In the genomic region with DNA sequence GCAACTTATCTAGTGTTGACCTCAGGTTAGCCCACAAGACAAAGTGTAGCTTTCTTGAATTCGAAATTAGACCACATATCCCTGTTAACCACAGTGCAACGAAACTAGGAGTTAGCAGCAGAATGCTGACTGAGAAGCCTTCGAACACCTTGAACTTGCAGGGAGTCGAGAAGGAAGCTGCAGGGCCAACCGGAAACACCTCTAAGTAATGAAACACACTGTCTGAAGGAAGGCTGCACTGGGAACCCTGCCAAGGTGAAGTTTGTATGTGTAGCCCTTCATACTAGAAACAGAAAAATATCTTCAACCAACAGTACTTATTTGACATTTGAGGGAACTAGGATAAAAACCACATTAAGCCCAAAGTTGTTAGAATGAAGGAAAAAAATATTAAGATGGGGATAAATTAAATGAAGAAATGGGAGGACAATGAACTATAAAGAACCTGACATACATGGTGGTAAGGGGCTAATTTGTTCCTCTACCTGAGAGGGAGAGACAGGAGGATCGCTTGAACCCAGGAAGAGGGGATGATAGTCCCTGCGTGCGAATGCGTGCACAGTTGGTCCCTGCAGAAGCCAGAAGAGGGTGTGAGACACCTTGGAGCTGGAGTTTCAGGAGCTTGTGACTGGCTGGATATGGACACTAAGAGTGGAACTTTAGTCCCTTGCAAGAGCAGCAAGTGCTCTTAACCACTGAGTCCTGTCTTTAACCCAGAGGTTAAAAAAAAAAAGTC, we compare ENCODE assay signal across 14 mouse cellular contexts.
DNase-seq lines count a peak whose midpoint lies in the region; ATAC-seq and TF ChIP-seq lines count a peak whose summit lies in the region.
"Had no signal": no experiment of that assay in that cellular context is flagged by ENCODE, and none has a peak within 500 bp of the region (broad histone marks: within the 10 kb centered on the region; RNA-seq: fewer than 3 reads in every experiment).

No protein-coding gene starts in this region.

- no peak overlapping the region for H3K4me3 ChIP-seq in hindbrain, postnatal 0 days (ENCODE audit: low read length)
- no peak overlapping the region for H3K4me3 ChIP-seq in hindbrain, embryonic 14.5 days (replicated peaks; ENCODE audit: low read length)
- H3K4me3 ChIP-seq in stomach, postnatal 0 days (ENCODE audit: low read depth, low read length), result no peak overlapping the region
- H3K4me3 ChIP-seq: heart, embryonic 12.5 days; hindbrain, embryonic 10.5 days; kidney, embryonic 15.5 days; neural tube, embryonic 15.5 days had no signal

- TF ChIP-seq CTCF in hindbrain, postnatal 0 days (IDR thresholded peaks at IDR 0.05; ENCODE audit: low read depth), result peak; percentile 29; the same call in 1 of the 2 replicates
- TF ChIP-seq CTCF in stomach, postnatal 0 days (IDR thresholded peaks at IDR 0.05; ENCODE audit: low read depth), result peak; percentile 25

- H3K36me3 ChIP-seq in hindbrain, postnatal 0 days (ENCODE audit: insufficient read depth, low read length), result no peaks in the 10 kb centered on the region
- no peaks in the 10 kb centered on the region for H3K36me3 ChIP-seq in hindbrain, embryonic 14.5 days (replicated peaks; ENCODE audit: control insufficient read depth, insufficient read depth)
- H3K36me3 ChIP-seq in stomach, postnatal 0 days (ENCODE audit: control insufficient read depth, insufficient read depth, low read length), result no peaks in the 10 kb centered on the region
- H3K36me3 ChIP-seq: heart, embryonic 12.5 days; hindbrain, embryonic 10.5 days; kidney, embryonic 15.5 days; neural tube, embryonic 15.5 days had no signal

- no peak for DNase-seq in hindbrain, postnatal 0 days (ENCODE audit: low spot score)
- no peak for DNase-seq in hindbrain, embryonic 14.5 days (ENCODE audit: low spot score)
- peak; percentile 13 for DNase-seq in thymus, postnatal 25 days
- no peak for DNase-seq in thymus, postnatal 4 days
- DNase-seq in cerebellum, postnatal 36 days, result peak; percentile 12 to 29
- no peak for DNase-seq in stomach, postnatal 0 days (ENCODE audit: low spot score)
- no peak for DNase-seq in urinary bladder, adult 18-20 months (ENCODE audit: low spot score in 2 of 2)
- no peak for DNase-seq in kidney, postnatal 36 days
- DNase-seq: gastrocnemius, postnatal 10 days; lung, adult 18-20 months had no signal

- no peak overlapping the region for H3K4me2 ChIP-seq in hindbrain, postnatal 0 days (ENCODE audit: low read depth, low read length)
- no peak overlapping the region for H3K4me2 ChIP-seq in hindbrain, embryonic 14.5 days (replicated peaks)
- H3K4me2 ChIP-seq in stomach, postnatal 0 days (replicated peaks; ENCODE audit: low read depth), result no peak overlapping the region
- H3K4me2 ChIP-seq: heart, embryonic 12.5 days; kidney, embryonic 15.5 days; neural tube, embryonic 15.5 days had no signal

- no peak for ATAC-seq in hindbrain, postnatal 0 days
- ATAC-seq in hindbrain, embryonic 14.5 days (ENCODE audit: low FRiP score), result no peak
- no peak for ATAC-seq in stomach, postnatal 0 days (ENCODE audit: low FRiP score, low TSS enrichment)

- H3K9ac ChIP-seq in hindbrain, postnatal 0 days (replicated peaks; ENCODE audit: low read length), result no peak overlapping the region
- H3K9ac ChIP-seq in hindbrain, embryonic 14.5 days, result no peak overlapping the region
- H3K9ac ChIP-seq in stomach, postnatal 0 days (ENCODE audit: low read length), result no peak overlapping the region
- H3K9ac ChIP-seq: heart, embryonic 12.5 days; kidney, embryonic 15.5 days; neural tube, embryonic 15.5 days had no signal

- WGBS in hindbrain, postnatal 0 days, result 69% methylated on average over 9 of the region's 9 CpGs
- 84% methylated on average over 9 of the region's 9 CpGs for WGBS in hindbrain, embryonic 14.5 days
- 73% methylated on average over 9 of the region's 9 CpGs for WGBS in stomach, postnatal 0 days

- no peak overlapping the region for H3K27ac ChIP-seq in hindbrain, postnatal 0 days
- H3K27ac ChIP-seq in hindbrain, embryonic 14.5 days, result no peak overlapping the region
- H3K27ac ChIP-seq in stomach, postnatal 0 days (replicated peaks), result no peak overlapping the region
- H3K27ac ChIP-seq: hindbrain, embryonic 10.5 days; kidney, embryonic 15.5 days; neural tube, embryonic 15.5 days had no signal

- no peaks in the 10 kb centered on the region for H3K4me1 ChIP-seq in hindbrain, postnatal 0 days (ENCODE audit: insufficient read depth, low read length)
- 0 out of 2 replicates have a peak, but pooled peaks cover 3% of the 10 kb centered on the region for H3K4me1 ChIP-seq in hindbrain, embryonic 14.5 days (replicated peaks; ENCODE audit: control insufficient read depth, insufficient read depth, low read length)
- no peaks in the 10 kb centered on the region for H3K4me1 ChIP-seq in stomach, postnatal 0 days (replicated peaks; ENCODE audit: control insufficient read depth, insufficient read depth)
- H3K4me1 ChIP-seq: heart, embryonic 12.5 days; kidney, embryonic 15.5 days; neural tube, embryonic 15.5 days had no signal

- no peak for TF ChIP-seq EP300 in stomach, postnatal 0 days (optimal IDR thresholded peaks at IDR 0.05)

- H3K9me3 ChIP-seq in hindbrain, postnatal 0 days (ENCODE audit: low read length), result no peaks in the 10 kb centered on the region
- no peaks in the 10 kb centered on the region for H3K9me3 ChIP-seq in hindbrain, embryonic 14.5 days (ENCODE audit: control insufficient read depth, low read length)
- H3K9me3 ChIP-seq in stomach, postnatal 0 days (ENCODE audit: control insufficient read depth, low read length), result no peaks in the 10 kb centered on the region
- H3K9me3 ChIP-seq: heart, embryonic 12.5 days; hindbrain, embryonic 10.5 days; kidney, embryonic 15.5 days; neural tube, embryonic 15.5 days had no signal

- no peaks in the 10 kb centered on the region for H3K27me3 ChIP-seq in hindbrain, postnatal 0 days (ENCODE audit: insufficient read depth, low read length)
- no peaks in the 10 kb centered on the region for H3K27me3 ChIP-seq in hindbrain, embryonic 14.5 days (ENCODE audit: control insufficient read depth, insufficient read depth, low read length)
- no peaks in the 10 kb centered on the region for H3K27me3 ChIP-seq in stomach, postnatal 0 days (ENCODE audit: control insufficient read depth, insufficient read depth, low read length)
- H3K27me3 ChIP-seq: heart, embryonic 12.5 days; kidney, embryonic 15.5 days; neural tube, embryonic 15.5 days had no signal

Comparison
In these comparisons a context has a peak if more than half of its experiments do, and no peak if none do; other contexts are left out.
1. DNase-seq: peak in thymus, postnatal 25 days (single experiment) and cerebellum, postnatal 36 days (2 of 2); none in hindbrain, postnatal 0 days (single experiment), hindbrain, embryonic 14.5 days (single experiment), thymus, postnatal 4 days (single experiment), stomach, postnatal 0 days (single experiment), urinary bladder, adult 18-20 months (0 of 2) and kidney, postnatal 36 days (0 of 2).